Comparison of ENCODE assay signal across 26 mouse cellular contexts in genomic region chr4:154870721-154871120, GRCm38 (mm10). TPM values are rescaled to one million over a fixed set of nuclear protein-coding genes. Genes with fewer than 3 reads are reported as not detected.
A peak's percentile ranks its signal among the peaks of the same experiment; 100 is the strongest.
DNase-seq lines count a peak whose midpoint lies in the region; ATAC-seq lines count a peak whose summit lies in the region.
"Had no signal": no experiment of that assay in that cellular context is flagged by ENCODE, and none has a peak within 500 bp of the region (broad histone marks: within the 10 kb centered on the region; RNA-seq: fewer than 3 reads in every experiment).

No protein-coding gene starts in this region.

- H3K9me3 ChIP-seq in midbrain, embryonic 11.5 days (ENCODE audit: control insufficient read depth, low read length): no peaks in the 10 kb centered on the region
- H3K9me3 ChIP-seq in midbrain, embryonic 10.5 days (replicated peaks): no peaks in the 10 kb centered on the region
- H3K9me3 ChIP-seq: embryonic facial prominence, embryonic 12.5 days; embryonic facial prominence, embryonic 15.5 days; G1E; heart, embryonic 10.5 days; heart, embryonic 13.5 days; hindbrain, embryonic 15.5 days; intestine, embryonic 15.5 days had no signal

- H3K36me3 ChIP-seq in midbrain, embryonic 11.5 days (ENCODE audit: control insufficient read depth, insufficient read depth, low read length): no peaks in the 10 kb centered on the region
- H3K36me3 ChIP-seq in midbrain, embryonic 10.5 days: no peaks in the 10 kb centered on the region
- H3K36me3 ChIP-seq: embryonic facial prominence, embryonic 12.5 days; embryonic facial prominence, embryonic 15.5 days; G1E; heart, embryonic 10.5 days; heart, embryonic 13.5 days; hindbrain, embryonic 15.5 days; intestine, embryonic 15.5 days had no signal

- WGBS in midbrain, embryonic 11.5 days: 55% methylated on average over 4 of the region's 4 CpGs
- 56% methylated on average over 4 of the region's 4 CpGs for WGBS in midbrain, embryonic 10.5 days

- H3K4me2 ChIP-seq in midbrain, embryonic 11.5 days: no peak overlapping the region
- H3K4me2 ChIP-seq: embryonic facial prominence, embryonic 15.5 days; heart, embryonic 13.5 days; intestine, embryonic 15.5 days had no signal

- H3K4me1 ChIP-seq in midbrain, embryonic 11.5 days (ENCODE audit: control insufficient read depth, insufficient read depth, low read length): peaks cover 9% of the 10 kb centered on the region
- peaks cover 32% of the 10 kb centered on the region for H3K4me1 ChIP-seq in midbrain, embryonic 10.5 days
- H3K4me1 ChIP-seq: heart, embryonic 13.5 days; intestine, embryonic 15.5 days had no signal

- H3K4me3 ChIP-seq in midbrain, embryonic 11.5 days (ENCODE audit: low read depth, low read length): no peak overlapping the region
- no peak overlapping the region for H3K4me3 ChIP-seq in midbrain, embryonic 10.5 days
- H3K4me3 ChIP-seq: embryonic facial prominence, embryonic 12.5 days; embryonic facial prominence, embryonic 15.5 days; gastrocnemius, adult 2 months; heart, adult 2 months; heart, embryonic 10.5 days; heart, embryonic 13.5 days; intestine, embryonic 15.5 days had no signal

- H3K9ac ChIP-seq in midbrain, embryonic 11.5 days (ENCODE audit: low read length): no peak overlapping the region
- H3K9ac ChIP-seq: embryonic facial prominence, embryonic 12.5 days; embryonic facial prominence, embryonic 15.5 days; forebrain, postnatal 0 days; heart, embryonic 13.5 days; intestine, embryonic 15.5 days had no signal

- no peak for ATAC-seq in midbrain, embryonic 11.5 days (ENCODE audit: low FRiP score)
- ATAC-seq: forebrain, embryonic 14.5 days; intestine, embryonic 15.5 days; Patski had no signal

- H3K27me3 ChIP-seq in midbrain, embryonic 11.5 days (ENCODE audit: control insufficient read depth, insufficient read depth, low read length): 0 out of 2 replicates have a peak, but pooled peaks cover 2% of the 10 kb centered on the region
- H3K27me3 ChIP-seq in midbrain, embryonic 10.5 days (ENCODE audit: low read depth, poor library complexity, severe bottlenecking): peaks cover 75% of the 10 kb centered on the region
- H3K27me3 ChIP-seq: hindbrain, embryonic 15.5 days; intestine, embryonic 15.5 days had no signal

- peak; percentile 4 for DNase-seq in cerebellum, adult 9-11 months
- no peak for DNase-seq in cerebellum, postnatal 14 days
- DNase-seq in midbrain, embryonic 11.5 days (ENCODE audit: low spot score, missing footprints): peak; percentile 51
- DNase-seq in midbrain, embryonic 10.5 days (ENCODE audit: low spot score): no peak
- DNase-seq in right cerebral cortex, postnatal 14 days: peak; percentile 1
- DNase-seq in right cerebral cortex, postnatal 10 days (ENCODE audit: low spot score in 2 of 2): no peak
- DNase-seq: adrenal gland, postnatal 10 days; adrenal gland, postnatal 36 days; B cell, adult 2 months; cerebellum, adult 2 months; cerebellum, postnatal 10 days; forebrain, postnatal 0 days; gastrocnemius, adult 2 months; gastrocnemius, postnatal 14 days; heart, adult 2 months; heart, postnatal 14 days; heart, postnatal 4 days had no signal

- H3K27ac ChIP-seq in midbrain, embryonic 11.5 days (ENCODE audit: low read depth, low read length): no peak overlapping the region
- H3K27ac ChIP-seq in midbrain, embryonic 10.5 days (replicated peaks): no peak overlapping the region
- H3K27ac ChIP-seq: embryonic facial prominence, embryonic 12.5 days; embryonic facial prominence, embryonic 15.5 days; gastrocnemius, adult 2 months; heart, adult 2 months; heart, embryonic 10.5 days; heart, embryonic 13.5 days; hindbrain, embryonic 15.5 days; intestine, embryonic 15.5 days had no signal

RNA-seq across cellular contexts. Expression of gene Mmel1, which starts 1.3 kb away (rescaled TPM):
- polyA plus RNA-seq in midbrain, embryonic 11.5 days (2014; fragmentation: Nextera tagmentation; extraction: Ambion mirVana): 0.29 and 0.56 TPM in 2 replicates
- 0.20 and 0.35 TPM in 2 replicates for polyA plus RNA-seq in midbrain, embryonic 10.5 days (2016; fragmentation: Nextera tagmentation; extraction: Ambion mirVana)
- polyA plus RNA-seq: Patski had no signal

RNA-seq across cellular contexts. Expression of gene Fam213b, which starts 28.2 kb away (rescaled TPM):
- polyA plus RNA-seq in midbrain, embryonic 11.5 days (2014; fragmentation: Nextera tagmentation; extraction: Ambion mirVana): 39.6 and 41.8 TPM in 2 replicates
- polyA plus RNA-seq in midbrain, embryonic 10.5 days (2016; fragmentation: Nextera tagmentation; extraction: Ambion mirVana): 45.9 and 46.8 TPM in 2 replicates
- polyA plus RNA-seq: G1E had no signal

RNA-seq across cellular contexts. Expression of gene Ttc34, which starts 33.5 kb away (rescaled TPM):
- 0.25 and 0.31 TPM in 2 replicates for polyA plus RNA-seq in midbrain, embryonic 11.5 days (2014; fragmentation: Nextera tagmentation; extraction: Ambion mirVana)
- 0.22 and 0.57 TPM in 2 replicates for polyA plus RNA-seq in midbrain, embryonic 10.5 days (2016; fragmentation: Nextera tagmentation; extraction: Ambion mirVana)
- polyA plus RNA-seq: G1E; intestine, embryonic 15.5 days; Patski had no signal

RNA-seq across cellular contexts. Expression of gene Tnfrsf14, which starts 57.6 kb away (rescaled TPM):
- polyA plus RNA-seq in midbrain, embryonic 11.5 days (2014; fragmentation: Nextera tagmentation; extraction: Ambion mirVana): 0.93 and 1.2 TPM in 2 replicates
- polyA plus RNA-seq in midbrain, embryonic 10.5 days (2016; fragmentation: Nextera tagmentation; extraction: Ambion mirVana): 0.67 and 0.99 TPM in 2 replicates
- polyA plus RNA-seq: forebrain, embryonic 14.5 days; forebrain, postnatal 0 days had no signal

Comparison
In these comparisons a context has a peak if more than half of its experiments do, and no peak if none do; other contexts are left out.
1. DNase-seq: peak in cerebellum, adult 9-11 months (single experiment), midbrain, embryonic 11.5 days (single experiment) and right cerebral cortex, postnatal 14 days (single experiment); none in cerebellum, postnatal 14 days (0 of 2), midbrain, embryonic 10.5 days (single experiment) and right cerebral cortex, postnatal 10 days (0 of 2).